Mouse (Mus musculus) ES-Bruce4 (cell line): ENCODE data around the gene Rtkn.

ENCODE experiments used
- CTCF ChIP-seq: IDR thresholded peaks from one replicate; pipeline ENCODE4 v1.8.1; 2011; ENCODE audit warnings: low read depth, low read length
- EP300 ChIP-seq: IDR thresholded peaks from 2 replicates; pipeline ENCODE4 v1.6.1; 2011; ENCODE audit warnings: low read depth, low read length; ENCODE audit not compliant: insufficient read depth
- POLR2A ChIP-seq: IDR thresholded peaks from one replicate; pipeline ENCODE4 v1.8.1; 2011; ENCODE audit warnings: low read length; ENCODE audit not compliant: insufficient read depth

DNA sequence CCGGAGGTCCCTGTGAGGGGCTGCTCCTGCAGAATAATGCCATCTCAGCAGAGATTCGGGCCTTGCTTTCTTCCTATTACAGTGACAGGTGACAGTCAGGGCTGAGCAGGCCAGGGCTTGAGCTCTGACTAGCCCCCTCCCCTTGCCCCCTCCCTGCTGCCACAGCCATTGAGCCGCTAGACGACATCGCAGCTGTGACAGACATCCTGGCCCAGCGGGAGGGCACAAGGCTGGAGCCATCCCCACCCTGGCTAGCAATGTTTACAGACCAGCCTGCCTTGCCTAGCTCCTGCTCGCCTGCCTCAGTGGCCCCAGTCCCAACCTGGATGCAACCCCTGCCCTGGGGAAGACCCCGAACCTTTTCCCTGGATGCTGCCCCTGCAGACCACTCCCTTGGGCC lies 16.5 kb downstream of the Rtkn start:
- TF ChIP-seq EP300 (no peak), CTCF (no peak), POLR2A (no peak)
